Mouse (Mus musculus): ENCODE measurements at regions not wholly inside any gene's neighbourhood (a gene's known extent, or its start where the extent isn't known, plus 50 kb on each side); places are given as distances from the start of the nearest gene placed in this dataset.

DNA sequence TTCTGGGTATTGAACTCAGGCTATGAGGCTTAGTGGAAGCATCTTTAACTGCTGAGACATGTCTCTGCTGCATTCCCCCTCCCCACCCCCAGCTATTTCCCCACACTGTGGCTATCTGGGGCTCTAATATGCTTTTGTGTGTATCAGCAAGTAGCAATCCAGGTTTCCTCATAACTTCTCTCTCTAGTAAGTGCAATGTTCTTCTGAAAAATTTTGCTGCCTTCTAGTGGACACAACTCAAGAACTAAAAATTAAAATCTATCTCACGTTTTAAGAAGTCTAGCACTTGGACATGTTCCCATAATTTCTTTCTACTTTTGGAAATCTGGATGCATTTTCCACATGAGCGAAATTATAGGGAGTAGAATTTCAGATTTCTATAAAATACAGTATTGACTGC lies 50.3 kb upstream of the D16Ertd472e start:
- no peaks in the 10 kb centered on the region for H3K27me3 ChIP-seq
- no peaks in the 10 kb centered on the region for H3K4me1 ChIP-seq
- H3K9me3 ChIP-seq (replicated peaks): no peaks in the 10 kb centered on the region
- H3K4me2 ChIP-seq: no peak overlapping the region
- H3K9ac ChIP-seq: no peak overlapping the region
- no peak overlapping the region for H3K27ac ChIP-seq
- H3K36me3 ChIP-seq (ENCODE audit: poor library complexity, severe bottlenecking): no peaks in the 10 kb centered on the region
- 69% methylated on average over 2 of the region's 2 CpGs for WGBS
- H3K4me3 ChIP-seq: no peak overlapping the region
- no peak for ATAC-seq
